Mouse (Mus musculus) retina, postnatal 1 day (tissue): Measurements from ENCODE around the gene Ier5.
A peak's percentile ranks its signal among the peaks of the same experiment; 100 is the strongest.

Source experiments
- DNase-seq: peaks from one replicate; pipeline ENCODE4 v3.0.0-alpha.2; 2012

Ier5 gene

GRCm38 (mm10) chr1:155052761-155053166 is 46.7 kb downstream of the Ier5 start:
- DNase-seq = no peak

DNA sequence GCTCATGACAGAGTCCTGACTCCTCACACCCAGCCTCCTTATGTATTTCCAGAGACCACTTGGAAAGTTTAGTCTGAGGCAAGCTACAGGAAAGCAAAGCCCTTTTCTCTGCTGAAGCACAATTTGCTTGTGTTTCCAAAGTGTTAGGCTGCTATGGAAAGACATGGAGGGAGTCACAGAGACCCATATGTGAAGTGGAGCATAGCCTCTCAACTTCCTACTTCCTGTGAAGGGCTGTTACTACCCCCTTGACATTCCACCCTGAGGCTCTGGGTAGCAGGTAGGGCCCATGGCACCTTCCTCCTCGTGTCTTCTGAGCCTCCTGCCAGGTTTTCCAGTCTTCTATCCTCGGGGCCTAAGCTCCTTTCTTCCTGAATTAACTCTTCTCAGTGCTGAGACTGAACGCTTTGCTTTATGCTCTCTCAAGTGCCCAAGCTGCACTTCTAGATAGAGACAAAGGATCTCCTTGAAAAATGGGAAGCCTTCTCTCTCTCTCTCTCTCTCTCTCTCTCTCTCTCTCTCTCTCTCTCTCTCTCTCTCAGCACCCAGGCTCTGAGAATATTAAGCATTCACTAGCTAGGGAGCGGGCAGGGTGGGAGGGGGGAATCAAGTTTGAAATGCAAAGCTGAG is 47.2 kb downstream of the Ier5 start:
- peak; percentile 49 for DNase-seq

DNA sequence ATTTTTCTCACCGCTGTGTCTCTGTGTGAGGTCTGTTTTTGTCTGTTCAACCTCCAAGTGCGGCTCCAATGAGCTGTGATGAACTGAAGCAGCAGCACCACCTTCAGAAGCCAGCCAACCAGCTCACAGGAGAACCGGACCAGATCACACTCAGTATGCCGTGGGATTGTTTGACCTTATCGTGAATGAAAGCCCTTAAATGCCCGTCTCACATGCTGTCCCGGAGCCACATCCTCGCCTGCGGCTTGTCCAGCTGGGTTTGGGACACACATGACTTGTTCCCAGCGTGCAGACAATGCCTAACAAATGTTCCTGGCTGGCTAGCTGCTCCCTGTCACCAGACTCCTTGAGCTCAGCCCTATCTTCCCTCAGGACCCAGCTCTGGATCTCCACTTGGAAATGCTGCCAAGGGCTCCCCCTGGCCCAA is 47.7 kb downstream of the Ier5 start:
- peak; percentile 56 for DNase-seq

DNA sequence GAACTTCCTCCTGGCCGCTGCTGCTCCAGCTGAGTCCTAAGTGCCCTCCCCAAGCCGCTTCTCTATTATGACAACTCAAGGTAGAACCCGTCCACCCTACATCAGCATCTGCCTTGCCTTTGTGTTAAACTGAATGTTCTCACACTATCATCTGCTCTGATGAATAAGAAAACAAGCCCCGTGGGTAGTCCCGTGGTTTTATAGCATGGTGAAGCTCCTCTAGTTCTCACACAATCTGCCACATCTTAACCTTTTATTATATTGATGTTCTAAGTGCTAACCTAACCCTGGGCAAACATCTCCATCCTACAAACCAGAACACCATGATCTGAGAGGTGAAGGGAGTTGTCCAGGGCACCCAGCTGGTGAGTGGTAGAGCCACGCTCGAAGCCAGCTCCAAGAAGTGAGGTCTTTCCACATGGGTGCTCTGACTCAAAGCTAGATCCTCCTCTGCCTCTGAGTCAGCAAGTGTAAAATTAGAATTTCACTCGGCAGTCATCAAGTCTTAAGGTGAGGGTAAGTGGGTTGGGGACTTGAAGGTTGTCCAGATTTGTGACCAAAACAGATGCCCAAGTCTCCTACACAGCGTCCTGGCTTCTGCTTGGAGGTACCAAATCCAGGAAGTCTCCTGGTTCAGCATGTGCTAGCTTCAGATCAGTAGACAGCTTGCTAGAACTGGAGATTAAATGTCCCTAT is 48.4 kb downstream of the Ier5 start:
- no peak for DNase-seq

DNA sequence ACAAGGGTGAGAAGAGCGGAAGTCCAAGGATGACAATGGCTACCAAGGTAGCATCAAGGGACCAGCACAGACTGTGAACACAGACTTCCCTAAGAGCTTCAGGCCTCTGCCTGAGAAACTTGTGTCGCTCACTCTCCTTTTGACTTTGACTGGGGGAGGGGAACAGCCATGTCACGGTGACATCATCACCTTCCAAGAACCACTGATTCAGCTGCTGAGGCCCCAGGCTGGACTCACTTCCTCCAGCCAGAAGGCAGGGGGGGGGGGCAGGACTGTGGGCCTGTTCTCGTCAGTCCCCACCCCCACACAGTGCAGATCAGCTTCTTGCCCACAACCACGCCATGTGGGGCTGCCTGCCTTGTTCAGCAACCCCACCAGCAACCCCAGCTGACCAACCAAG is 49.3 kb downstream of the Ier5 start:
- DNase-seq = peak; percentile 56

DNA sequence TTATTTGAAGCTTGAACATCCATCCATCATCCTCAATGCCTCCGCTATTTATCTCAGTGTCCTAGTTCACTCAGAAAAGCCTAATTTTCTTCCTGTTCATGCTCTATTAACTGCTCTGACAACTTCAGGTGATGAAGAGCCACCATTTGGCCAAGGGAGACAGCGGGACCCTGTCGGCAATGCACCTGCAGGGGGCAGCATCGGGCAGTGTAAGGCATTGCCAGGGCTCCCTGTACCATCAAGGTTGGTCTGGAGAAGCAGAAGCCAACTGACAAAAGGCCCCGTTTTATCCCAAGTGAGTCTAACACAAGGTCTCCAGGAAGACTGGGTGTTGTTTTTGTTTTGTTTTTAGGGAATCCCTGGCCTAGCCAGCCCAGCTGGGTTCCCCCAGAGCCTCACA is 50.5 kb downstream of the Ier5 start:
- DNase-seq = peak; percentile 88
